Mouse (Mus musculus) embryonic fibroblast, embryonic 13.5 days (primary cell): ENCODE data around the gene Zfp276.

ENCODE experiments used
- CTCF ChIP-seq: IDR thresholded peaks from 2 replicates; pipeline ENCODE4 v1.5.1; 2011; ENCODE audit warnings: mild to moderate bottlenecking, control low read depth, low read length, moderate library complexity, borderline replicate concordance; ENCODE audit not compliant: insufficient read depth
- POLR2A ChIP-seq: IDR thresholded peaks from 2 replicates; pipeline ENCODE4 v1.6.1; 2011; ENCODE audit warnings: low read depth, mild to moderate bottlenecking, control low read depth, low read length, moderate library complexity

GRCm38 (mm10) chr8:123252925-123253324 is 1.1 kb upstream of the Zfp276 start:
- TF ChIP-seq POLR2A: no peak
- TF ChIP-seq CTCF: no peak
